Mouse (Mus musculus) megakaryocyte, embryonic 14.5 days (primary cell): Measurements from ENCODE around the gene Dcxr. TPM values are rescaled to one million over a fixed set of nuclear protein-coding genes. Genes with fewer than 3 reads are reported as not detected.
"Not testable (repeated sequence)": the region's sequence is repeated elsewhere in the genome, so short reads cannot be mapped to it uniquely, and the experiment has no call there.

Experiments
- H3K27me3 ChIP-seq: replicated peaks from 2 replicates; pipeline ENCODE3; 2012; ENCODE audit warnings: inconsistent platforms
- H3K36me3 ChIP-seq: replicated peaks from 2 replicates; pipeline ENCODE3; 2012; ENCODE audit warnings: low read length, inconsistent platforms, mixed read lengths
- H3K4me1 ChIP-seq: 2 replicates; pipeline ENCODE4 v1.6.1; 2012; ENCODE audit warnings: inconsistent platforms
- H3K4me3 ChIP-seq: replicated peaks from 2 replicates; pipeline ENCODE3; 2012; ENCODE audit warnings: moderate library complexity, mild to moderate bottlenecking, inconsistent platforms
- H3K9me3 ChIP-seq: 2 replicates; pipeline ENCODE4 v1.6.1; 2012; ENCODE audit warnings: inconsistent platforms
- FLI1 ChIP-seq: IDR thresholded peaks from 2 replicates; pipeline ENCODE4 v1.6.1; 2012; ENCODE audit warnings: low read length, inconsistent platforms, mixed read lengths
- GATA1 ChIP-seq: IDR thresholded peaks from 3 replicates; pipeline ENCODE4 v1.6.1; 2012; ENCODE audit warnings: mixed read lengths, low read length, inconsistent platforms, borderline replicate concordance
- polyA plus RNA-seq: library from polyadenylated mRNA; stranded (reverse); fragments of >175 nt; gene quantifications from 2 replicates; pipeline ENCODE4 v1.2.3, GENCODE M21; 2012; ENCODE audit warnings: low replicate concordance; ENCODE audit not compliant: insufficient read depth

Gene Dcxr
- polyA plus RNA-seq, 1 experiment = 100 TPM

- Histone ChIP-seq H3K36me3 (peaks cover 93% of the 10 kb centered on the region), H3K4me1 (peaks cover 40% of the 10 kb centered on the region)
- TF ChIP-seq FLI1 (no peak), GATA1 (no peak)
Measured at GRCm38 (mm10) chr11:120682683-120683082, 44.4 kb downstream of the Dcxr start.

DNA sequence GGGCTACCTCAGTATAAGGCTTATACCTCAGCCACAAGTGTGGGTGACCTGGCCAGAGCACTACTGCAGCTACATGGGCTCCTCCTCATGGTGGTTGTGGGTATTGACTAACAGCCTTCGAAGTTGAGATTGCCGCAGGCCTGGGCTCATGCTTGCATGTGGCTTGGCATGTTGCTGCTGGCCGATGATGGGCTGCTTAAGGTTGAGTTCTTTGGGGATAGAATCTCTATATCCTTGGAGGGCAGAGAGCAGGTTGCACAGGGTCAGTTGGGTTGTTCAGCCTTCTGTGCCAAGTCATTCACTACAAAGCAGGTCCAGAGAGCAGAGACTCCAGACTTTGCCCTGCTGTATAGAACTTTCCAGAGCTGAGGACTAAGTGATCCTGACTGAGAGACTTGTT, 47.2 kb downstream of the Dcxr start:
- Histone ChIP-seq H3K27me3 (no peaks in the 10 kb centered on the region), H3K4me3 (no peak overlapping the region), H3K9me3 (no peaks in the 10 kb centered on the region), H3K36me3 (peaks cover 90% of the 10 kb centered on the region), H3K4me1 (peaks cover 65% of the 10 kb centered on the region)
- TF ChIP-seq FLI1 (no peak), GATA1 (no peak)

More at GRCm38 (mm10) chr11:120682683-120683082, 44.4 kb downstream of the Dcxr start:
- H3K27me3 ChIP-seq = no peaks in the 10 kb centered on the region
- H3K9me3 ChIP-seq = no peaks in the 10 kb centered on the region
- H3K4me3 ChIP-seq = no peak overlapping the region

- Histone ChIP-seq H3K4me3 (no peak overlapping the region), H3K36me3 (peaks cover 68% of the 10 kb centered on the region)
- TF ChIP-seq FLI1 (no peak), GATA1 (no peak)
Measured at GRCm38 (mm10) chr11:120676951-120677350, 50.1 kb downstream of the Dcxr start.

DNA sequence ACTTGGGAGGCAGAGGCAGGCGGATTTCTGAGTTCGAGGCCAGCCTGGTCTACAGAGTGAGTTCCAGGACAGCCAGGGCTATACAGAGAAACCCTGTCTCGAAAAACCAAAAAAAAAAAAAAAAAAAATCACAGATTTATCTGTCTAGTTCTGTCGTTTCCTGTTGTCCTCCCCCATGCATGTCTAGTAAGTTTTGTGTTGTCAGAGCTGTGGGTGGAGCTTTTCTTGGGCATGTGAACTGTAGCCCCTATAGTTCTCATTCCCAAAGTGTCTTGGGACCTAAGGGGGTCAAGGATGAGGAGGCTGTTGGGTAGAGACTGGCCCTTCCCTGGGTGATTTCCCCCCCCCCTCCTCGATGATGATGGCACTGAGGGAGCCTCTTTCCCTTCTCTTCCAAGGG, 51.2 kb downstream of the Dcxr start:
- H3K9me3 ChIP-seq, H3K27me3 ChIP-seq: not testable (repeated sequence)
- H3K4me1 ChIP-seq = peaks cover 64% of the 10 kb centered on the region
- peaks cover 61% of the 10 kb centered on the region for H3K36me3 ChIP-seq
- peak overlapping the region; percentile 46 for H3K4me3 ChIP-seq

More at GRCm38 (mm10) chr11:120676951-120677350, 50.1 kb downstream of the Dcxr start:
- H3K27me3 ChIP-seq = no peaks in the 10 kb centered on the region
- H3K4me1 ChIP-seq = peaks cover 61% of the 10 kb centered on the region
- no peaks in the 10 kb centered on the region for H3K9me3 ChIP-seq

Other genes with a start within 250 kb of the Dcxr start
- 217 and 285 TPM in 2 replicates for gene Mrpl12, start 242.7 kb downstream of the Dcxr start, polyA plus RNA-seq
- gene Slc25a10, start 235.4 kb downstream of the Dcxr start, polyA plus RNA-seq = 47.3 and 132 TPM in 2 replicates
- gene Gcgr, start 196.6 kb downstream of the Dcxr start, polyA plus RNA-seq = not detected in 2 replicates
- gene Mcrip1, start 177.6 kb downstream of the Dcxr start, polyA plus RNA-seq = 227 and 338 TPM in 2 replicates
- gene Ppp1r27, start 176.1 kb downstream of the Dcxr start, polyA plus RNA-seq = 0.25 TPM in 1 of 2 replicates, not detected in the other
- 1,223 and 1,872 TPM in 2 replicates for gene P4hb, start 154.0 kb downstream of the Dcxr start, polyA plus RNA-seq
- 1,582 and 1,923 TPM in 2 replicates for gene Arhgdia, start 145.7 kb downstream of the Dcxr start, polyA plus RNA-seq
- 25.9 and 253 TPM in 2 replicates for gene Alyref, start 128.9 kb downstream of the Dcxr start, polyA plus RNA-seq
- gene Anapc11, start 128.9 kb downstream of the Dcxr start, polyA plus RNA-seq = 247 and 315 TPM in 2 replicates
- 2.7 and 7.7 TPM in 2 replicates for gene Npb, start 118.8 kb downstream of the Dcxr start, polyA plus RNA-seq
- 143 and 168 TPM in 2 replicates for gene Pcyt2, start 109.3 kb downstream of the Dcxr start, polyA plus RNA-seq
- gene Sirt7, start 102.0 kb downstream of the Dcxr start, polyA plus RNA-seq = 275 and 278 TPM in 2 replicates
- gene Mafg, start 93.7 kb downstream of the Dcxr start, polyA plus RNA-seq = 59.5 and 102 TPM in 2 replicates
- 3.6 and 7.7 TPM in 2 replicates for gene Pycr1, start 83.5 kb downstream of the Dcxr start, polyA plus RNA-seq
- 0.44 TPM in 1 of 2 replicates, not detected in the other for gene Myadml2, start 79.1 kb downstream of the Dcxr start, polyA plus RNA-seq
- 0.46 TPM in 1 of 2 replicates, not detected in the other for gene Notum, start 66.1 kb downstream of the Dcxr start, polyA plus RNA-seq
- 237 and 458 TPM in 2 replicates for gene Aspscr1, start 54.3 kb downstream of the Dcxr start, polyA plus RNA-seq
- gene Cenpx, start 13.5 kb downstream of the Dcxr start, polyA plus RNA-seq = 93.0 and 128 TPM in 2 replicates
- gene Lrrc45, start 13.4 kb downstream of the Dcxr start, polyA plus RNA-seq = 10.0 and 23.5 TPM in 2 replicates
- gene Rac3, start 5.8 kb downstream of the Dcxr start, polyA plus RNA-seq = 1.8 and 2.3 TPM in 2 replicates
- gene Cbr2, start 4.8 kb upstream of the Dcxr start, polyA plus RNA-seq = 2.1 TPM in 1 of 2 replicates, not detected in the other
- 601 and 1,141 TPM in 2 replicates for gene Hmga1b, start 35.5 kb upstream of the Dcxr start, polyA plus RNA-seq
- gene Rfng, start 56.9 kb upstream of the Dcxr start, polyA plus RNA-seq = 26.0 and 43.8 TPM in 2 replicates
- gene Gps1, start 57.0 kb upstream of the Dcxr start, polyA plus RNA-seq = 13.8 and 27.0 TPM in 2 replicates
- 29.4 and 74.3 TPM in 2 replicates for gene Dus1l, start 69.1 kb upstream of the Dcxr start, polyA plus RNA-seq
- gene Fasn, start 97.3 kb upstream of the Dcxr start, polyA plus RNA-seq = 328 and 589 TPM in 2 replicates
- gene Ccdc57, start 205.6 kb upstream of the Dcxr start, polyA plus RNA-seq = 2.0 TPM in 1 of 2 replicates, not detected in the other
- 673 and 816 TPM in 2 replicates for gene Slc16a3, start 221.2 kb upstream of the Dcxr start, polyA plus RNA-seq